Mouse (Mus musculus) spleen, adult 12 weeks (tissue): ENCODE data around the gene Tbrg1.

Experiments
- DNase-seq: peaks from one replicate; pipeline ENCODE4 v3.0.0; 2022; ENCODE audit warnings: low spot score

Gene Tbrg1

GRCm38 (mm10) chr9:37629941-37630340, 27.2 kb downstream of the Tbrg1 start:
- no peak for DNase-seq

- no peak for DNase-seq
Measured at GRCm38 (mm10) chr9:37628581-37628980, 28.5 kb downstream of the Tbrg1 start.

- no peak for DNase-seq
Measured at GRCm38 (mm10) chr9:37627263-37627662, 29.8 kb downstream of the Tbrg1 start.

- no peak for DNase-seq
Measured at GRCm38 (mm10) chr9:37626103-37626567, 31.0 kb downstream of the Tbrg1 start.

- no peak for DNase-seq
Measured at GRCm38 (mm10) chr9:37625641-37626040, 31.5 kb downstream of the Tbrg1 start.

GRCm38 (mm10) chr9:37625129-37625528, 32.0 kb downstream of the Tbrg1 start:
- DNase-seq = no peak

GRCm38 (mm10) chr9:37624502-37624901, 32.6 kb downstream of the Tbrg1 start:
- DNase-seq = no peak

GRCm38 (mm10) chr9:37623981-37624380, 33.1 kb downstream of the Tbrg1 start:
- DNase-seq = no peak

- DNase-seq = no peak
Measured at GRCm38 (mm10) chr9:37621290-37621689, 35.8 kb downstream of the Tbrg1 start.

- no peak for DNase-seq
Measured at GRCm38 (mm10) chr9:37616770-37617169, 40.3 kb downstream of the Tbrg1 start.

- no peak for DNase-seq
Measured at GRCm38 (mm10) chr9:37615220-37615619, 41.9 kb downstream of the Tbrg1 start.

GRCm38 (mm10) chr9:37614316-37614715, 42.8 kb downstream of the Tbrg1 start:
- no peak for DNase-seq

- no peak for DNase-seq
Measured at GRCm38 (mm10) chr9:37613911-37614280, 43.2 kb downstream of the Tbrg1 start.

- DNase-seq = peak; percentile 79
Measured at GRCm38 (mm10) chr9:37613182-37613910, 43.8 kb downstream of the Tbrg1 start, which contains the start of gene Spa17. Gene Spa17 (minus strand): TSS chr9:37613722.

- no peak for DNase-seq
Measured at GRCm38 (mm10) chr9:37609558-37609957, 47.6 kb downstream of the Tbrg1 start.

- DNase-seq = no peak
Measured at GRCm38 (mm10) chr9:37605089-37605488, 52.0 kb downstream of the Tbrg1 start.

- DNase-seq = peak; percentile 5
Measured at GRCm38 (mm10) chr9:37600538-37601205, 56.4 kb downstream of the Tbrg1 start.
